Mouse (Mus musculus): ENCODE measurements around the gene Olfr547.

Olfr547 gene

GRCm38 (mm10) chr7:102564999-102565997 is 30.7 kb downstream of the Olfr547 start, which contains the start of gene Trim21:
TSS of gene Trim21 (minus strand) at chr7:102565486.
- DNase-seq (ENCODE audit: extremely low spot score, low read depth, low spot score), result peak; percentile 39

- no peak for DNase-seq (ENCODE audit: extremely low spot score, low read depth, low spot score)
Measured at GRCm38 (mm10) chr7:102566219-102566618, 31.7 kb downstream of the Olfr547 start.

- DNase-seq (ENCODE audit: extremely low spot score, low read depth, low spot score), result no peak
Measured at GRCm38 (mm10) chr7:102571142-102571541, 36.6 kb downstream of the Olfr547 start, which contains the start of gene Olfr550. TSS of gene Olfr550 (plus strand) at chr7:102571442.

GRCm38 (mm10) chr7:102573174-102573830 is 38.8 kb downstream of the Olfr547 start:
- DNase-seq (ENCODE audit: extremely low spot score, low read depth, low spot score), result no peak

- DNase-seq (ENCODE audit: extremely low spot score, low read depth, low spot score), result no peak
Measured at GRCm38 (mm10) chr7:102575998-102576397, 41.4 kb downstream of the Olfr547 start.
